Mouse (Mus musculus) C2C12 (cell line): ENCODE results near the gene Phtf2.

ENCODE experiments used
- CTCF ChIP-seq: IDR thresholded peaks from one replicate; pipeline ENCODE4 v1.5.1; 2011; ENCODE audit not compliant: control insufficient read depth, insufficient read depth, insufficient read length
- MAX ChIP-seq: IDR thresholded peaks from one replicate; pipeline ENCODE4 v1.6.1; 2011; ENCODE audit warnings: mild to moderate bottlenecking, control low read depth
- MYOD1 ChIP-seq: IDR thresholded peaks from one replicate; pipeline ENCODE4 v1.6.1; 2011; ENCODE audit warnings: low read depth; ENCODE audit not compliant: control insufficient read depth, insufficient read length
- MYOG ChIP-seq: IDR thresholded peaks from one replicate; pipeline ENCODE4 v1.6.1; 2011; ENCODE audit not compliant: control insufficient read depth, insufficient read length; ENCODE audit errors: extremely low read depth

DNA sequence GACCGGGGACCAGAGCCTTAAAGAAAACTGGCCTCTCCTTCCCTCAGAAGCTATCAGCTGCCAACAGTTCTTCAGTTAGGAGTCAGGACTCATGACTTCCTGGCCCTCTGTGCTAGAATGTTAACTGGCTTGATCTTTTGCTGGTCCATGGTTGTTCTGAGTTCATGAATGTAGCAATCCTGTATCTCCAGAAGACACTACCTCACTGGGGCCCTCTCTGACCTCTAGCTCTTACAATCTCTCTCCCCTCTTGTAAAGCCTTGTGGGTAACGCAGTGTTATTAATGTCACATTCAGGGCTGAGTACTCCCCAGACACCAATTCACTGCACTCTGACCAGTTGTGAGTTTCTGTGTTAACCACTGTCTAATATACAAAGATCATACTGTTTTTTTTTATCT, 22.7 kb upstream of the Phtf2 start:
- TF ChIP-seq CTCF (no peak), MYOD1 (no peak), MYOG (no peak), MAX (no peak)
